9 mouse cellular contexts compared by ENCODE assay signal in genomic region chr12:56533501-56534310, GRCm38 (mm10). TPM values are rescaled to one million over a fixed set of nuclear protein-coding genes. Genes with fewer than 3 reads are reported as not detected.
DNase-seq lines count a peak whose midpoint lies in the region; ATAC-seq lines count a peak whose summit lies in the region.
"Had no signal": no experiment of that assay in that cellular context is flagged by ENCODE, and none has a peak within 500 bp of the region (broad histone marks: within the 10 kb centered on the region; RNA-seq: fewer than 3 reads in every experiment).

No protein-coding gene starts in this region.

- no peaks in the 10 kb centered on the region for H3K9me3 ChIP-seq in kidney, embryonic 15.5 days (replicated peaks)
- H3K9me3 ChIP-seq in embryonic facial prominence, embryonic 10.5 days, result no peaks in the 10 kb centered on the region
- H3K9me3 ChIP-seq in hindbrain, embryonic 12.5 days (replicated peaks), result no peaks in the 10 kb centered on the region
- no peaks in the 10 kb centered on the region for H3K9me3 ChIP-seq in midbrain, embryonic 15.5 days

- no peak overlapping the region for H3K9ac ChIP-seq in kidney, embryonic 15.5 days
- H3K9ac ChIP-seq in hindbrain, embryonic 12.5 days, result no peak overlapping the region
- H3K9ac ChIP-seq in midbrain, embryonic 15.5 days, result no peak overlapping the region

- peaks cover 36% of the 10 kb centered on the region for H3K4me1 ChIP-seq in kidney, embryonic 15.5 days
- H3K4me1 ChIP-seq in embryonic facial prominence, embryonic 10.5 days, result peaks cover 26% of the 10 kb centered on the region
- peaks cover 9% of the 10 kb centered on the region for H3K4me1 ChIP-seq in hindbrain, embryonic 12.5 days
- peaks cover 18% of the 10 kb centered on the region for H3K4me1 ChIP-seq in midbrain, embryonic 15.5 days

- no peaks in the 10 kb centered on the region for H3K36me3 ChIP-seq in kidney, embryonic 15.5 days
- H3K36me3 ChIP-seq in embryonic facial prominence, embryonic 10.5 days (replicated peaks), result no peaks in the 10 kb centered on the region
- no peaks in the 10 kb centered on the region for H3K36me3 ChIP-seq in hindbrain, embryonic 12.5 days
- H3K36me3 ChIP-seq in midbrain, embryonic 15.5 days (replicated peaks), result no peaks in the 10 kb centered on the region

- DNase-seq in kidney, adult 8-10 months, result no peak
- peak; percentile 59 for DNase-seq in embryonic facial prominence, embryonic 10.5 days (ENCODE audit: low spot score)
- no peak for DNase-seq in gastrocnemius, postnatal 14 days
- DNase-seq: kidney, adult 11 months had no signal

- H3K4me3 ChIP-seq in kidney, embryonic 15.5 days (replicated peaks), result peak overlapping the region; percentile 28; the same call in 1 of the 2 replicates
- peak overlapping the region; percentile 52 for H3K4me3 ChIP-seq in embryonic facial prominence, embryonic 10.5 days
- H3K4me3 ChIP-seq in hindbrain, embryonic 12.5 days, result peak overlapping the region; percentile 6; the same call in 1 of the 2 replicates
- H3K4me3 ChIP-seq in midbrain, embryonic 15.5 days, result peak overlapping the region; percentile 30

- H3K27ac ChIP-seq in kidney, embryonic 15.5 days, result no peak overlapping the region
- H3K27ac ChIP-seq in embryonic facial prominence, embryonic 10.5 days (replicated peaks), result peak overlapping the region; percentile 76
- H3K27ac ChIP-seq in hindbrain, embryonic 12.5 days, result no peak overlapping the region
- H3K27ac ChIP-seq in midbrain, embryonic 15.5 days, result peak overlapping the region; percentile 49; the same call in 1 of the 2 replicates

- peak overlapping the region; percentile 46; the same call in 1 of the 2 replicates for H3K4me2 ChIP-seq in kidney, embryonic 15.5 days
- H3K4me2 ChIP-seq in hindbrain, embryonic 12.5 days (replicated peaks), result peak overlapping the region; percentile 14; the same call in 1 of the 2 replicates
- peak overlapping the region; percentile 38 for H3K4me2 ChIP-seq in midbrain, embryonic 15.5 days

- intact Hi-C loops in gastrocnemius, postnatal 14 days (cut with DNase I; ENCODE audit: low total_unique reads), result no loop called here

- ATAC-seq in kidney, embryonic 15.5 days (replicated peaks; ENCODE audit: low FRiP score), result no peak
- ATAC-seq in hindbrain, embryonic 12.5 days (ENCODE audit: low FRiP score), result no peak
- no peak for ATAC-seq in midbrain, embryonic 15.5 days (replicated peaks)
- ATAC-seq in inflammation-experienced regulatory T-cells, adult 6 months, result no peak
- ATAC-seq in activated CD4-positive, CD25-positive, alpha-beta regulatory T cell, adult 4 months, result no peak

- H3K27me3 ChIP-seq in kidney, embryonic 15.5 days, result peaks cover 98% of the 10 kb centered on the region
- H3K27me3 ChIP-seq in embryonic facial prominence, embryonic 10.5 days (replicated peaks; ENCODE audit: low read depth, poor library complexity, severe bottlenecking), result peaks cover 100% of the 10 kb centered on the region
- peaks cover 98% of the 10 kb centered on the region for H3K27me3 ChIP-seq in hindbrain, embryonic 12.5 days
- H3K27me3 ChIP-seq in midbrain, embryonic 15.5 days (replicated peaks), result peaks cover 87% of the 10 kb centered on the region

- 2% methylated on average over 54 of the region's 54 CpGs for WGBS in kidney, embryonic 15.5 days
- WGBS in embryonic facial prominence, embryonic 10.5 days, result under 1% methylated on average over 54 of the region's 54 CpGs
- 1% methylated on average over 52 of the region's 54 CpGs for WGBS in hindbrain, embryonic 12.5 days
- 1% methylated on average over 54 of the region's 54 CpGs for WGBS in midbrain, embryonic 15.5 days

RNA-seq across cellular contexts. Expression of gene Nkx2-1, which starts 3.0 kb away (rescaled TPM):
- not detected in 2 replicates for polyA plus RNA-seq in kidney, embryonic 15.5 days (2015; fragmentation: Nextera tagmentation; extraction: Ambion mirVana)
- polyA plus RNA-seq in embryonic facial prominence, embryonic 10.5 days (2016; fragmentation: Nextera tagmentation; extraction: Ambion mirVana), result 4.4 and 9.0 TPM in 2 replicates
- polyA plus RNA-seq in hindbrain, embryonic 12.5 days (2016; fragmentation: Nextera tagmentation; extraction: Ambion mirVana), result 0.12 and 1.7 TPM in 2 replicates
- 6.3 and 8.0 TPM in 2 replicates for polyA plus RNA-seq in midbrain, embryonic 15.5 days (2015; fragmentation: Nextera tagmentation; extraction: Ambion mirVana)
- polyA plus RNA-seq in inflammation-experienced regulatory T-cells, adult 6 months (2017; shearing (Covaris generic)), result not detected
- total RNA-seq in gastrocnemius, postnatal 14 days (2021), result not detected
- polyA plus RNA-seq in activated CD4-positive, CD25-positive, alpha-beta regulatory T cell, adult 4 months (2017; shearing (Covaris generic)), result not detected

Comparison
In these comparisons a context has a peak if more than half of its experiments do, and no peak if none do; other contexts are left out.
1. H3K27ac ChIP-seq: peak in embryonic facial prominence, embryonic 10.5 days (single experiment) and midbrain, embryonic 15.5 days (single experiment); none in kidney, embryonic 15.5 days (single experiment) and hindbrain, embryonic 12.5 days (single experiment).
2. Peak in every context shown above with its lines, with median percentiles within 50 percentile points of each other: H3K4me2 ChIP-seq and H3K4me3 ChIP-seq.